Mouse (Mus musculus): ENCODE data around the gene Tma16.

GRCm38 (mm10) chr8:66519149-66519548, 32.8 kb upstream of the Tma16 start:
- TF ChIP-seq CTCF (IDR thresholded peaks at IDR 0.05; ENCODE audit: low read depth): no peak
- no peak for TF ChIP-seq EP300 (optimal IDR thresholded peaks at IDR 0.05)

Data from stomach, postnatal 0 days (tissue).